Mouse (Mus musculus): ENCODE measurements around the gene Gm21915.

GRCm38 (mm10) chr9:40693026-40693425, 22.6 kb downstream of the Gm21915 start:
- TF ChIP-seq CTCF (IDR thresholded peaks at IDR 0.05; ENCODE audit: extremely low read depth, insufficient read depth, low read length) (no peak), POLR2A (IDR thresholded peaks at IDR 0.05; ENCODE audit: extremely low read depth, insufficient read depth, low read length) (no peak)
